Mouse (Mus musculus) activated CD4-positive, CD25-positive, alpha-beta regulatory T cell, adult 4 months (primary cell): ENCODE measurements at regions not wholly inside any gene's neighbourhood (a gene's known extent, or its start where the extent isn't known, plus 50 kb on each side); places are given as distances from the start of the nearest gene placed in this dataset.
A peak's percentile ranks its signal among the peaks of the same experiment; 100 is the strongest.

Experiments used
- ATAC-seq: one replicate; pipeline ENCODE4 v1.8.0; 2017

GRCm38 (mm10) chr8:128559004-128559662 is 126.3 kb upstream of the Itgb1 start:
- ATAC-seq, result peak; percentile 68

- ATAC-seq, result no peak
Observed at GRCm38 (mm10) chr8:128560418-128560817, 125.0 kb upstream of the Itgb1 start.

DNA sequence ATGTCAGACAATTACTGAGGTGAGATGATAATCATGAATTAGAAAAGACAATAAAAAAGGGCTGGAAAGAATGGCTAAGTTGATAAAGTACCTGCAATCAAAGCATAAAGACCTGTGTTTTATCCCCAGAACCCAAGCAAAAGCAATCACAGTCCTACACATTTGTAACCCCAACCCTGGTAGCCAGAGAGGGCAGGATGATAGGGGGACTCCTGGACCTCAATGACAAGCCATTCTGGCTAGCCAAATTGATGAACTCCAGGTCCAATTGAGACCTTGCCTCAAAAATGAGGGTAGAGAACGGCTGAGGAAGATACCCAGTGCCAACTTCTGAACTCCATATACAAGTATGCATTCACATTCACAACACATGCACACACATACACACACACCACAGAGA is 124.4 kb upstream of the Itgb1 start:
- no peak for ATAC-seq

- ATAC-seq, result no peak
Observed at GRCm38 (mm10) chr8:128562625-128563024, 122.8 kb upstream of the Itgb1 start.

- no peak for ATAC-seq
Observed at GRCm38 (mm10) chr8:128563744-128564143, 121.7 kb upstream of the Itgb1 start.

DNA sequence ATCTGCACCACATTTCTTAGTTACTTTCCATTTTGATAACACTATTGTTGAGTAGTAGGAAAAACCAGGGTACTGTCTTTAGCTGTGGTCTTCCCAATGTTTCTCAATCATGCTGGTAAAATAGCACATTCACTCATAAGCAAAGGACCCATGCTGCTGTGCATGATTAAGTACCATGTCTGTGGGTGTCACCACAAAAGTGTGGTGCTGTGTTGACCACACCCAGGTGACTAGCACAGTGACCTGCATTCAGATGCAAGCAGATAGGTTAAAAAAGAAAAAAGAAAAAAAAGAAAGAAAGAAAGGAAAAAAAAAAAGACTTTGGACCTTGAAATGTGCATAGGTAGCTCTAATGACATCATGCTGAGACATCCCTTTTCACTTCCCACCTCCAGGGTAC is 113.2 kb upstream of the Itgb1 start:
- ATAC-seq, result peak; percentile 52

GRCm38 (mm10) chr8:128594114-128594513 is 91.3 kb upstream of the Itgb1 start:
- ATAC-seq, result no peak

GRCm38 (mm10) chr8:128594780-128595179 is 90.7 kb upstream of the Itgb1 start:
- ATAC-seq, result no peak

DNA sequence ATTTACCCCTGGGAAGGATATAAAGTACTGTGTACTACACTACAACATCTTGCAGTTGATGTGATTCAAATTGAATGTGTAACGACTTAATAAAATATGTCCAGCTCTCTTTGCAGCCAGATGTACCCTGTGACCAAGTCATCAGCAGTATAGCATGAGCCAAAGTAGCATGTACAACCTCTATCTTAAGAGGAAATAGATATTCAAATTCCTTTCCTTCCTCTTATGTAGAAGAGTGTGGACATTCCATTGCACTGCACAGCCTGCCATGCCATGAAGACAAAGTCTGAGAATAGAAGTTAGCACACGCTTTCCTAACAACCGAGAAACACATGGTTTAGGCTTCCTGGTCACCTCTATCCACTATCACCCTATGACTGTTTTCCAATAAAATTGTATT is 79.9 kb upstream of the Itgb1 start:
- no peak for ATAC-seq

- ATAC-seq, result no peak
Observed at GRCm38 (mm10) chr8:128608876-128609275, 76.6 kb upstream of the Itgb1 start.

DNA sequence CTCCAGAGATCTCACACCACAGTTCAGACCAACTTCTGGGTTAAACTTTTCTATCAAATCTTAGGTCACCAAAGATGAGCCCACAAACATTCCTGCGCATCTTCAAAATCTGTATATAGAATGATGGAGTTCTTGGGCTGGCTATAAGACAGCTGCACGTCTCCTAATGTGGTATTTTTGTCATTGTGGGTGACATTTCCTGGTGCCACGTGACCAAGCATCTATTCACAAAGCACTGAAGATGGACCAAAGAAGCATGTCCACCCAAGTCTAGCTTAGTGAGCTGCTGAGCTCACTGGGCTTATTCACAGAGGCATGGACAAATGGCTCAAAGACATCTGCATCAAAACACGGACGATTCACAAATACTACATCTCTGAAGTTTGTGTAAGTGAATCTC is 72.8 kb upstream of the Itgb1 start:
- no peak for ATAC-seq

DNA sequence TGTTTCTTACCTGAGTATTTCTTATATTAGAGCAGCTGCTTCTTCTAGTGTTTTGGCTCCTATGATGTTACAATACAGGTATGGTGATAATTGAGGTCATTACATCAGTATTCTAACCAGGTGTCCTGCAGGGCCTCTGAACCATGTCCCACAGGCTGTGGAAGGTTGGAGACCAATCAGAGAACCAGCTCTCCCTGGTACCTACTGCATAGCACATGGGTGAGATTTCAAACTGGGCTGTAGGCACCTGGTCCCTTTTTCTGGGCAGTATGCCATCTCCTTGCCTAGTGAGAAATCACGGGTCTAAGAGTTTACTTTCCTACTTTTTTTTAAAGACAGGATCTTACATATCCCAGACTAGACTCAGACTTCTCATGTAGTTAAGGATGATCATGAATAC is 67.6 kb upstream of the Itgb1 start:
- no peak for ATAC-seq

- no peak for ATAC-seq
Observed at GRCm38 (mm10) chr8:128619086-128619485, 66.4 kb upstream of the Itgb1 start.
